Mouse (Mus musculus): ENCODE results near the gene Insl6. TPM values are rescaled to one million over a fixed set of nuclear protein-coding genes. Genes with fewer than 3 reads are reported as not detected.

Insl6 gene
- 4.8 TPM for polyA plus RNA-seq (2014; fragmentation: Illumina TruSeq; extraction: RNeasy Lipid Tissue Mini Kit (QIAGEN cat#74804); ENCODE audit: low read depth, low replicate concordance)

GRCm38 (mm10) chr19:29325053-29325851, at the start of gene Insl6:
Gene Insl6, minus strand, starts transcription at chr19:29325356.

GRCm38 (mm10) chr19:29366969-29367622, 41.9 kb upstream of the Insl6 start, which contains the start of the genes Plgrkt and Cd274:
Gene Plgrkt, minus strand, starts transcription at chr19:29367390.
Gene Cd274, plus strand, starts transcription at chr19:29367455.

GRCm38 (mm10) chr19:29334068-29334745, 9.1 kb upstream of the Insl6 start, which contains the start of gene Rln1:
Gene Rln1, minus strand, starts transcription at chr19:29334670.

Other genes starting within 250 kb of the Insl6 start
- 3.4 TPM for gene Rcl1, start 224.0 kb downstream of the Insl6 start, polyA plus RNA-seq (2014; fragmentation: Illumina TruSeq; extraction: RNeasy Lipid Tissue Mini Kit (QIAGEN cat#74804); ENCODE audit: low read depth, low replicate concordance)
- 73.1 TPM for gene Jak2, start 73.5 kb downstream of the Insl6 start, polyA plus RNA-seq (2014; fragmentation: Illumina TruSeq; extraction: RNeasy Lipid Tissue Mini Kit (QIAGEN cat#74804); ENCODE audit: low read depth, low replicate concordance)
- gene Rln1, start 9.3 kb upstream of the Insl6 start, polyA plus RNA-seq (2014; fragmentation: Illumina TruSeq; extraction: RNeasy Lipid Tissue Mini Kit (QIAGEN cat#74804); ENCODE audit: low read depth, low replicate concordance): not detected
- 53.2 TPM for gene Plgrkt, start 42.0 kb upstream of the Insl6 start, polyA plus RNA-seq (2014; fragmentation: Illumina TruSeq; extraction: RNeasy Lipid Tissue Mini Kit (QIAGEN cat#74804); ENCODE audit: low read depth, low replicate concordance)
- gene Cd274, start 42.1 kb upstream of the Insl6 start, polyA plus RNA-seq (2014; fragmentation: Illumina TruSeq; extraction: RNeasy Lipid Tissue Mini Kit (QIAGEN cat#74804); ENCODE audit: low read depth, low replicate concordance): 6.3 TPM
- gene Pdcd1lg2, start 85.6 kb upstream of the Insl6 start, polyA plus RNA-seq (2014; fragmentation: Illumina TruSeq; extraction: RNeasy Lipid Tissue Mini Kit (QIAGEN cat#74804); ENCODE audit: low read depth, low replicate concordance): not detected
- gene Ric1, start 196.9 kb upstream of the Insl6 start, polyA plus RNA-seq (2014; fragmentation: Illumina TruSeq; extraction: RNeasy Lipid Tissue Mini Kit (QIAGEN cat#74804); ENCODE audit: low read depth, low replicate concordance): 24.0 TPM

All from kidney, adult 10 weeks (tissue).